Mouse (Mus musculus) embryonic fibroblast, embryonic 13.5 days (primary cell): ENCODE measurements at regions not wholly inside any gene's neighbourhood (a gene's known extent, or its start where the extent isn't known, plus 50 kb on each side); places are given as distances from the start of the nearest gene placed in this dataset.

ENCODE experiments used
- H3K27ac ChIP-seq: 2 replicates; pipeline ENCODE4 v1.5.1; 2012; ENCODE audit warnings: low read length, control low read depth, inconsistent platforms; ENCODE audit not compliant: insufficient read depth
- H3K4me1 ChIP-seq: 2 replicates; pipeline ENCODE4 v1.6.1; 2011; ENCODE audit warnings: low read length; ENCODE audit not compliant: control insufficient read depth, insufficient read depth
- H3K4me3 ChIP-seq: 2 replicates; pipeline ENCODE4 v1.5.1; 2011; ENCODE audit warnings: mild to moderate bottlenecking, control low read depth, low read length; ENCODE audit not compliant: insufficient read depth
- CTCF ChIP-seq: IDR thresholded peaks from 2 replicates; pipeline ENCODE4 v1.5.1; 2011; ENCODE audit warnings: mild to moderate bottlenecking, control low read depth, low read length, moderate library complexity, borderline replicate concordance; ENCODE audit not compliant: insufficient read depth
- POLR2A ChIP-seq: IDR thresholded peaks from 2 replicates; pipeline ENCODE4 v1.6.1; 2011; ENCODE audit warnings: low read depth, mild to moderate bottlenecking, control low read depth, low read length, moderate library complexity

- H3K4me3 ChIP-seq: no peak overlapping the region
- peaks cover 3% of the 10 kb centered on the region; the same call in 1 of the 2 replicates for H3K4me1 ChIP-seq
- TF ChIP-seq POLR2A (no peak), CTCF (peak; percentile 3; the same call in 1 of the 2 replicates)
These were observed 58.3 kb downstream of the Erv3 start for GRCm38 (mm10) chr2:131801212-131801611.

DNA sequence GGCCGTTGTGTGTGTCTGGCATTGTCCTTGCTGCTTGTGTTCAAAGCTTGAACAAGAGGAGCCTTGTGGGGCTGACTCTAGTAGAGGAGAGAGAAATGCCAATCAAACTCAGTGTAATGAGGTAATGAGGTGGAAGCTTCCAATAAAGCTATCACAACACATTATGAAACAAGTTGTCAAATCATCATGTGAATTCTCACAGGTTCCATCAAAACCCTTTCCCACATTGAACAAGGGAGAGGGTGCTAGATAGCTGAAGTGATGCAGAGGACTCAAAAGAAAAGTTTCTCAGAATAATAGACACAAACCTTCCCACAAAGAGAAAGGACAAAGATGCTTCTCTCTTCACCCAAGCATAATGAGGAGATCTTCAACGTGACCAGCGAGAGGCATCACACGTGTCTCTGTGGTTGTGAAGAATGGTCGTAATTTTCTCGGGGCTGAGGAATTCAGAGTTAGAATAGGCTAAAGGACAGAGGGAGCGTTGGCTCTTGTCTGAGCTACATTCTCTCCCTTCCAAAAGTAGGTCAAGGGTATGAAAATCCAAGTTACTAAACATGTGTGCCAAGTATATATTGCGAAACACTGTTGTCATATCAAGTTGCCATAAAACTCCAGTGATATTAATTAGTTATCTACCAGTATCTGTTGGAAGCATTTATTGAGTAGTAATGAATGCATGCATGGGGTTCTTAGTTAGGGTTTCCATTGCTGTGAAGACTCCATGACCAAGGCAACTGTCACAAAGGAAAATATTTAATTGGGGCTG lies 59.2 kb downstream of the Erv3 start:
- no peak for TF ChIP-seq CTCF
- TF ChIP-seq POLR2A: no peak
- peaks cover 3% of the 10 kb centered on the region; the same call in 1 of the 2 replicates for H3K4me1 ChIP-seq

More at GRCm38 (mm10) chr2:131801212-131801611, 58.3 kb downstream of the Erv3 start:
- H3K27ac ChIP-seq: no peak overlapping the region

GRCm38 (mm10) chr2:131799486-131799885 lies 60.1 kb downstream of the Erv3 start:
- H3K27ac ChIP-seq: no peak overlapping the region
- H3K4me1 ChIP-seq: peaks cover 3% of the 10 kb centered on the region; the same call in 1 of the 2 replicates
- H3K4me3 ChIP-seq: no peak overlapping the region
- TF ChIP-seq POLR2A (no peak), CTCF (no peak)

More for the DNA sequence above, 59.2 kb downstream of the Erv3 start:
- Histone ChIP-seq H3K4me3 (no peak overlapping the region), H3K27ac (no peak overlapping the region)

DNA sequence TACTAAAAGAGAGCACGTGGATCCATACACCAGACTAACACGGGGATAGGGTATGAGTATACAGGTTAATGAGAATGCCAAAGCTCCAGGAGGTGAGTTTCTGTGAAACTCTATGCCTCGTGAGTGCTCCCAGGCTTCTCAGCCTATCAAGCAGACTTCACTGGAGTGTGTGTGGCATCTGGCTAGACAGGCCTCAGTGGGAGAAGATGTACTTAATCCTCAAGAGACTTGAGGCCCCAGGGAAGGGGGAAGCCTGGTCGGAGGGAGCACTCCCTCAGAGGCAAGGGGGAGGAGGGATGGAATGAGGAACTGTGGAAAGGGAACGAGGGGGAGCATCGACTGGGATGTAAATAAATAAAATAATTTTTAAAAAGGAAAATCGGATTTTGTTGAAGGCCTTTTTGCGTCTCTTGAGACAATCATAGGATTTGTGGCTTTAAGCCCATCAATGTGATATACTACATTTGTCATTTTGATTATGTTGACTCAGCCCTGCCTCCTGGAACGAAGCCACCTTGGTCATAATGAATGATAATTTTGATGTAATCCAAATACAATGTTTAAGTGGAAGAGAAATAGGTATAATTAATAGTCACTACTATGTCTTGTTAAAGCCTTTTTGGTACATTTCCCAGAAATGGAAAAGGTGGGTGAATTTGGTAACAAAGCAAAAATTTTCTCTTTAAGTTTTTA lies 62.4 kb downstream of the Erv3 start:
- no peak for TF ChIP-seq POLR2A
- TF ChIP-seq CTCF: no peak
- no peak overlapping the region for H3K4me3 ChIP-seq
- H3K27ac ChIP-seq: no peak overlapping the region
- H3K4me1 ChIP-seq: peaks cover 3% of the 10 kb centered on the region; the same call in 1 of the 2 replicates

GRCm38 (mm10) chr2:131775381-131775780 lies 84.2 kb downstream of the Erv3 start:
- H3K27ac ChIP-seq: no peak overlapping the region
- no peak overlapping the region for H3K4me3 ChIP-seq
- TF ChIP-seq CTCF (no peak), POLR2A (no peak)
- H3K4me1 ChIP-seq: 0 out of 2 replicates have a peak, but pooled peaks cover 2% of the 10 kb centered on the region

DNA sequence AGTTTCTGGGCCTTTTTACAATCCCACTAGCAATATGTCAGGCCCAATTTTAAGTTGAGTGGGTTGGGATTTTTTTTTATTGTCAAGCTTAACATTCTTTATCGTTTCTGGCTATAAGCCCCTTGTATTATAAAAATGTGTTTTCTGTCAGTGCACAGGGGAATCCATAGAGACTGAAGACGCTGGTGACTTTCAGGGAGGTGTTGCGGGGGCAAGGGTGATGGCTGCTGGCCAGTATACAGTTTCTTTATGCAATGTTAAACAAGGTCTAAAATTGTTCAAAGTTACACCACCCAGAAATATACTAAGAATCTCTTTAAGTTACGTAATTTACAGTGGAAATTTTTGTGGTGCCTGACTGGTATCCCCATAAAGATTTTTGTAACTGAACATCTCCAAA lies 85.9 kb downstream of the Erv3 start:
- 0 out of 2 replicates have a peak, but pooled peaks cover 2% of the 10 kb centered on the region for H3K4me1 ChIP-seq
- TF ChIP-seq POLR2A (no peak), CTCF (no peak)

GRCm38 (mm10) chr2:131772163-131772562 lies 87.4 kb downstream of the Erv3 start:
- 0 out of 2 replicates have a peak, but pooled peaks cover 2% of the 10 kb centered on the region for H3K4me1 ChIP-seq

More for the DNA sequence above, 85.9 kb downstream of the Erv3 start:
- Histone ChIP-seq H3K27ac (no peak overlapping the region; the same call in 1 of the 2 replicates), H3K4me3 (no peak overlapping the region)

GRCm38 (mm10) chr2:131770852-131771251 lies 88.7 kb downstream of the Erv3 start:
- 0 out of 2 replicates have a peak, but pooled peaks cover 2% of the 10 kb centered on the region for H3K4me1 ChIP-seq
- no peak overlapping the region for H3K27ac ChIP-seq
- TF ChIP-seq POLR2A: no peak
- no peak overlapping the region for H3K4me3 ChIP-seq

More at GRCm38 (mm10) chr2:131772163-131772562, 87.4 kb downstream of the Erv3 start:
- TF ChIP-seq POLR2A (no peak), CTCF (no peak)
- no peak overlapping the region for H3K27ac ChIP-seq
- H3K4me3 ChIP-seq: no peak overlapping the region

DNA sequence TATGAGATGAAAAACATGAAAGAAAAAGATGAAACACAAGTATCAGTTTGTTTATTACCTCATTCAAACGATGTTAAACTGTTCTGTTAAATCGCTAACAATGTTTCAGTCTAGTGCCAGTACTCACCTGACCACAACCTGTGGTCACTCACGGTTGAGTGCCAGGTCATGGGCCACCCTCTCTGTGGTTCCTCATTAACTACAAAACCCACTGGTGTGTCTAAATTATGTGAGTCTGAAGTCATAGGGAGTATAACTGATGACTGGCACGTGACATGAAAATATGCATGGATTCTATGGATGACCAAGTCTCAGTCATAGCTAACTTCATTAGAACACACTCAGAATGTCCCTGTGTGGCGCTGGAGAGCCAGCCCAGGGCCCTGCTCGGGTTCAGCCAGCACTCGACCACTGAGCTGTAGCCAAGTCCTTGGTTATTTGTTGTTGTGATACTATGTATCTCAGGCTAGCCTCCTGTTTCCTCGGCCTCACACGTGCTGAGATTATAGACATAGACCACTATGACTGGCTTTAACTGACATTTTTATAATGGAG lies 89.8 kb downstream of the Erv3 start:
- Histone ChIP-seq H3K27ac (no peak overlapping the region), H3K4me1 (0 out of 2 replicates have a peak, but pooled peaks cover 2% of the 10 kb centered on the region)
- TF ChIP-seq POLR2A (no peak), CTCF (no peak)

More for the DNA sequence above, 89.8 kb downstream of the Erv3 start:
- H3K4me3 ChIP-seq: no peak overlapping the region
